Mouse (Mus musculus) CH12.LX (cell line): ENCODE results near the gene Ccdc96. TPM values are rescaled to one million over a fixed set of nuclear protein-coding genes. Genes with fewer than 3 reads are reported as not detected.

ENCODE experiments used
- DNase-seq: peaks from one replicate; pipeline ENCODE4 v3.0.0-alpha.2; 2013; ENCODE audit errors: extremely low read depth
- H3K27ac ChIP-seq: 2 replicates; pipeline ENCODE4 v1.5.1; 2012; ENCODE audit warnings: low read depth, mild to moderate bottlenecking, control low read depth, moderate library complexity; ENCODE audit not compliant: insufficient read depth
- H3K27me3 ChIP-seq: replicated peaks from 2 replicates; pipeline ENCODE3; 2012; ENCODE audit warnings: inconsistent platforms
- H3K36me3 ChIP-seq, 2 experiments: replicated peaks in 1 of 2; 2 replicates each; pipeline versions ENCODE3 to v1.6.1; 2012; ENCODE audit warnings: inconsistent platforms in 1 of 2, low read length in 1 of 2, mild to moderate bottlenecking in 1 of 2, mixed read lengths in 1 of 2, moderate library complexity in 1 of 2; ENCODE audit not compliant: control insufficient read depth in 1 of 2, insufficient read depth in 1 of 2
- H3K4me1 ChIP-seq, 2 experiments: 2 replicates each; pipeline ENCODE4 v1.6.1; 2012; ENCODE audit warnings: inconsistent platforms in 1 of 2, moderate library complexity in 1 of 2; ENCODE audit not compliant: insufficient read depth in 2 of 2, control insufficient read depth in 1 of 2
- H3K4me2 ChIP-seq: 2 replicates; pipeline ENCODE4 v1.6.1; 2012; ENCODE audit warnings: low read depth, mild to moderate bottlenecking, control low read depth; ENCODE audit not compliant: poor library complexity, insufficient read depth, severe bottlenecking
- H3K4me3 ChIP-seq, 3 experiments: fragments of 150-350 bp in 1 of 3; sonication (generic) in 1 of 3; replicated peaks in 1 of 3; 2 replicates each; pipeline versions ENCODE3 to v1.5.1; 2011 to 2012; ENCODE audit warnings: low read depth in 2 of 3, low read length in 2 of 3, mild to moderate bottlenecking in 2 of 3, moderate library complexity in 2 of 3, control low read depth in 1 of 3, improper control_type of control experiment in 1 of 3, inconsistent platforms in 1 of 3, mixed read lengths in 1 of 3; ENCODE audit not compliant: poor library complexity in 1 of 3
- H3K79me2 ChIP-seq: replicated peaks from 2 replicates; pipeline ENCODE4 v1.6.1; 2012; ENCODE audit warnings: mild to moderate bottlenecking, moderate library complexity; ENCODE audit not compliant: control insufficient read depth, poor library complexity, insufficient read depth, severe bottlenecking; ENCODE audit errors: extremely low read depth
- H3K9ac ChIP-seq: 2 replicates; pipeline ENCODE4 v1.6.1; 2012; ENCODE audit warnings: low read depth, mild to moderate bottlenecking, control low read depth, moderate library complexity; ENCODE audit not compliant: insufficient read depth
- H3K9me3 ChIP-seq: replicated peaks from 2 replicates; pipeline ENCODE3; 2012; ENCODE audit warnings: low read length, inconsistent platforms, mixed read lengths
- BHLHE40 ChIP-seq: IDR thresholded peaks from 2 replicates; pipeline ENCODE4 v1.6.1; 2011; ENCODE audit warnings: mild to moderate bottlenecking, low read depth, low read length, improper control_type of control experiment
- CTCF ChIP-seq, 2 experiments: IDR thresholded peaks in 1 of 2; conservative IDR thresholded peaks in 1 of 2; 2 replicates each; pipeline ENCODE4 v1.5.1; 2011 to 2012; ENCODE audit warnings: low read depth in 2 of 2, low read length in 2 of 2, improper control_type of control experiment in 1 of 2, inconsistent platforms in 1 of 2, mild to moderate bottlenecking in 1 of 2, moderate library complexity in 1 of 2
- E2F4 ChIP-seq: IDR thresholded peaks from 2 replicates; pipeline ENCODE4 v1.6.1; 2011; ENCODE audit warnings: low read depth, low read length, improper control_type of control experiment; ENCODE audit not compliant: insufficient replicate concordance
- ELF1 ChIP-seq: IDR thresholded peaks from 2 replicates; pipeline ENCODE4 v1.6.1; 2014; ENCODE audit warnings: low read depth, mild to moderate bottlenecking, inconsistent platforms, low read length, improper control_type of control experiment
- EP300 ChIP-seq: IDR thresholded peaks from 2 replicates; pipeline ENCODE4 v1.6.1; 2011; ENCODE audit warnings: low read length, improper control_type of control experiment
- ETS1 ChIP-seq: conservative IDR thresholded peaks from 2 replicates; pipeline ENCODE4 v1.6.1; 2012; ENCODE audit warnings: low read depth, mild to moderate bottlenecking, inconsistent platforms, low read length, improper control_type of control experiment, moderate library complexity
- HCFC1 ChIP-seq: IDR thresholded peaks from 2 replicates; pipeline ENCODE4 v1.6.1; 2012; ENCODE audit warnings: low read depth, mild to moderate bottlenecking, inconsistent platforms, low read length, improper control_type of control experiment
- JUN ChIP-seq: IDR thresholded peaks from 2 replicates; pipeline ENCODE4 v1.6.1; 2011; ENCODE audit warnings: low read depth, mild to moderate bottlenecking, low read length, improper control_type of control experiment, moderate library complexity; ENCODE audit not compliant: insufficient read depth
- JUND ChIP-seq: conservative IDR thresholded peaks from 2 replicates; pipeline ENCODE4 v1.6.1; 2011; ENCODE audit warnings: low read depth, low read length, improper control_type of control experiment
- KAT2A ChIP-seq: IDR thresholded peaks from 2 replicates; pipeline ENCODE4 v1.6.1; 2012; ENCODE audit warnings: low read length, improper control_type of control experiment, inconsistent platforms; ENCODE audit not compliant: insufficient replicate concordance
- MAFK ChIP-seq: IDR thresholded peaks from 2 replicates; pipeline ENCODE4 v1.6.1; 2011; ENCODE audit warnings: low read length, improper control_type of control experiment; ENCODE audit not compliant: insufficient replicate concordance
- MAZ ChIP-seq: IDR thresholded peaks from 2 replicates; pipeline ENCODE4 v1.6.1; 2012; ENCODE audit warnings: low read depth, mild to moderate bottlenecking, inconsistent platforms, low read length, improper control_type of control experiment, moderate library complexity
- MEF2A ChIP-seq: IDR thresholded peaks from 2 replicates; pipeline ENCODE4 v1.6.1; 2014; ENCODE audit warnings: low read depth, mild to moderate bottlenecking, inconsistent platforms, low read length, improper control_type of control experiment, borderline replicate concordance
- MXI1 ChIP-seq: IDR thresholded peaks from 2 replicates; pipeline ENCODE4 v1.6.1; 2011; ENCODE audit warnings: mild to moderate bottlenecking, low read depth, low read length, improper control_type of control experiment
- NELFE ChIP-seq: IDR thresholded peaks from 2 replicates; pipeline ENCODE4 v1.6.1; 2011; ENCODE audit warnings: low read depth, low read length, improper control_type of control experiment
- PAX5 ChIP-seq: IDR thresholded peaks from 2 replicates; pipeline ENCODE4 v1.6.1; 2012; ENCODE audit warnings: low read length, inconsistent platforms, mixed read lengths
- POLR2A ChIP-seq: IDR thresholded peaks from 2 replicates; pipeline ENCODE4 v1.6.1; 2011; ENCODE audit warnings: low read depth, mild to moderate bottlenecking, improper control_type of control experiment, low read length
- POLR2AphosphoS2 ChIP-seq: IDR thresholded peaks from 2 replicates; pipeline ENCODE4 v1.6.1; 2011; ENCODE audit warnings: low read depth, low read length, improper control_type of control experiment
- RAD21 ChIP-seq: IDR thresholded peaks from 2 replicates; pipeline ENCODE4 v1.6.1; 2011; ENCODE audit warnings: low read depth, mild to moderate bottlenecking, low read length, improper control_type of control experiment, moderate library complexity
- SMC3 ChIP-seq: IDR thresholded peaks from 2 replicates; pipeline ENCODE4 v1.6.1; 2011; ENCODE audit warnings: low read depth, low read length, improper control_type of control experiment
- TBP ChIP-seq: conservative IDR thresholded peaks from 2 replicates; pipeline ENCODE4 v1.6.1; 2011; ENCODE audit warnings: low read depth, low read length, improper control_type of control experiment
- UBTF ChIP-seq: IDR thresholded peaks from 2 replicates; pipeline ENCODE4 v1.6.1; 2012; ENCODE audit warnings: low read depth, mild to moderate bottlenecking, inconsistent platforms, low read length, improper control_type of control experiment, moderate library complexity
- USF1 ChIP-seq: IDR thresholded peaks from 2 replicates; pipeline ENCODE4 v1.6.1; 2014; ENCODE audit warnings: low read depth, mild to moderate bottlenecking, inconsistent platforms, low read length, improper control_type of control experiment
- ZKSCAN1 ChIP-seq: IDR thresholded peaks from 2 replicates; pipeline ENCODE4 v1.6.1; 2012; ENCODE audit warnings: low read depth, inconsistent platforms, low read length, improper control_type of control experiment, borderline replicate concordance
- dilution Hi-C: fragments of 300-500 bp; cut with MboI; formaldehyde crosslinking; loops from 2 replicates; pipeline ENCODE4 v1.14.3; 2020; ENCODE audit warnings: low sequenced_read_pairs; ENCODE audit not compliant: extremely low pct_unique_long_range_greater_than_20kb, extremely low pct_ligation_motif_present
- in situ Hi-C: fragments of 300-500 bp; cut with MboI; formaldehyde crosslinking; loops from 3 replicates; pipeline ENCODE4 v1.14.3; 2019; ENCODE audit warnings: low sequenced_read_pairs, low pct_ligation_motif_present, low pct_unique_long_range_greater_than_20kb, mixed read lengths
- polyA plus RNA-seq: library from polyadenylated mRNA; unstranded; fragments of >175 nt; gene quantifications from 2 replicates; pipeline ENCODE4 v1.2.1, GENCODE M21; 2012; ENCODE audit warnings: low read depth; ENCODE audit not compliant: insufficient read length
- total RNA-seq, 2 experiments: library from RNA; depleted of rRNA; stranded (reverse); fragments of 300-350 nt in 1 of 2; fragments of >200 nt in 1 of 2; gene quantifications; 2 replicates each; pipeline ENCODE4 v1.2.3; 2012 to 2014

The Ccdc96 gene
- total and polyA plus RNA-seq, 3 experiments: 0.26 to 0.41 (median 0.34) TPM

- Histone ChIP-seq H3K27me3 (peaks cover 70% of the 10 kb centered on the region), H3K4me1 (peaks cover 4 to 11% of the 10 kb centered on the region in 2 experiments; a peak in 2 of 4 replicates), H3K4me2 (no peak overlapping the region), H3K9ac (no peak overlapping the region), H3K27ac (no peak overlapping the region), H3K79me2 (no peaks in the 10 kb centered on the region), H3K4me3 (no peak overlapping the region), H3K9me3 (peaks cover 3% of the 10 kb centered on the region), H3K36me3 (no peaks in the 10 kb centered on the region)
- no peak for DNase-seq
- dilution Hi-C loops: no loop called here
- in situ Hi-C loops: no loop called here
- TF ChIP-seq ELF1: no peak
- no peak for TF ChIP-seq KAT2A
- TF ChIP-seq POLR2AphosphoS2: no peak
- no peak for TF ChIP-seq EP300
- TF ChIP-seq CTCF (conservative IDR thresholded peaks at IDR 0.05 in 1 of 2, IDR thresholded peaks at IDR 0.05 in 1 of 2; ENCODE audit: low read depth in 2 of 2, low read length in 2 of 2): no peak
- TF ChIP-seq USF1: no peak
- TF ChIP-seq TBP: no peak
- TF ChIP-seq MAFK: no peak
- TF ChIP-seq MAZ: no peak
- TF ChIP-seq NELFE: no peak
- TF ChIP-seq HCFC1: no peak
- TF ChIP-seq POLR2A: no peak
- TF ChIP-seq ZKSCAN1: no peak
- no peak for TF ChIP-seq RAD21
- no peak for TF ChIP-seq MEF2A
- no peak for TF ChIP-seq UBTF
- no peak for TF ChIP-seq JUND
- TF ChIP-seq JUN: no peak
- no peak for TF ChIP-seq MXI1
- no peak for TF ChIP-seq BHLHE40
Measured at GRCm38 (mm10) chr5:36451119-36451518, 33.3 kb upstream of the Ccdc96 start.

GRCm38 (mm10) chr5:36451872-36452389 lies 32.5 kb upstream of the Ccdc96 start:
- no peaks in the 10 kb centered on the region for H3K36me3 ChIP-seq
- H3K9me3 ChIP-seq: peaks cover 3% of the 10 kb centered on the region
- peaks cover 68% of the 10 kb centered on the region for H3K27me3 ChIP-seq
- H3K4me1 ChIP-seq: peaks cover 4 to 11% of the 10 kb centered on the region in 2 experiments; a peak in 2 of 4 replicates
- H3K79me2 ChIP-seq: no peaks in the 10 kb centered on the region
- no peak overlapping the region for H3K4me2 ChIP-seq
- no peak for DNase-seq
- H3K9ac ChIP-seq: no peak overlapping the region
- dilution Hi-C loops: no loop called here
- H3K27ac ChIP-seq: no peak overlapping the region
- in situ Hi-C loops: no loop called here
- TF ChIP-seq POLR2AphosphoS2 (no peak), PAX5 (no peak), ELF1 (no peak), JUND (no peak), ETS1 (no peak), E2F4 (no peak), UBTF (no peak), HCFC1 (no peak), SMC3 (no peak)
- H3K4me3 ChIP-seq: no peak overlapping the region
